8 mouse cellular contexts compared by ENCODE assay signal in genomic region chr10:125785448-125786196, GRCm38 (mm10).
DNase-seq lines count a peak whose midpoint lies in the region; ATAC-seq and TF ChIP-seq lines count a peak whose summit lies in the region.

No protein-coding gene starts in this region.

- no peaks in the 10 kb centered on the region for H3K27me3 ChIP-seq in liver, embryonic 16.5 days (ENCODE audit: control insufficient read depth, insufficient read depth, low read depth, low read length)

- no peak for ATAC-seq in cerebellum, adult (ENCODE audit: insufficient number of reproducible peaks, low FRiP score, low TSS enrichment)
- peak; percentile 32; the same call in 1 of the 2 replicates for ATAC-seq in liver, embryonic 16.5 days (ENCODE audit: low read depth)

- H3K9ac ChIP-seq in liver, embryonic 16.5 days (ENCODE audit: low read depth, low read length): no peak overlapping the region

- DNase-seq in cerebellum, postnatal 10 days: peak; percentile 16 to 25
- peak; percentile 98 for DNase-seq in NIH3T3 (ENCODE audit: low read depth)
- DNase-seq in heart, postnatal 14 days: peak; percentile 2 to 4
- peak; percentile 19 for DNase-seq in yolk sac, embryonic 10.5 days (ENCODE audit: low spot score)
- no peak for DNase-seq in layer of hippocampus, adult 2 months (ENCODE audit: low spot score in 2 of 2)
- no peak for DNase-seq in left cerebral cortex, postnatal 14 days (ENCODE audit: low spot score in 2 of 2)

- 12% methylated on average over 16 of the region's 16 CpGs for WGBS in liver, embryonic 16.5 days (ENCODE audit: insufficient replicate concordance)

- no peaks in the 10 kb centered on the region for H3K9me3 ChIP-seq in liver, embryonic 16.5 days (replicated peaks; ENCODE audit: control insufficient read depth, low read length)

- H3K27ac ChIP-seq in liver, embryonic 16.5 days (ENCODE audit: low read length): no peak overlapping the region
- H3K27ac ChIP-seq in layer of hippocampus, adult 2 months: no peak overlapping the region

- peak overlapping the region; percentile 21; the same call in 1 of the 2 replicates for H3K4me3 ChIP-seq in liver, embryonic 16.5 days (ENCODE audit: low read depth, low read length)
- H3K4me3 ChIP-seq in layer of hippocampus, adult 2 months: no peak overlapping the region

- intact Hi-C loops in heart, postnatal 14 days (cut with DNase I): loop anchor here (2.0 kb wide), 2 partner anchors 209 to 745 kb away; no protein-coding TSS in a partner anchor
- intact Hi-C loops in left cerebral cortex, postnatal 14 days (cut with DNase I): loop anchor here (10.0 kb wide), 1 partner anchor 739 kb away; no protein-coding TSS in a partner anchor

- peak overlapping the region; percentile 37 for H3K4me2 ChIP-seq in liver, embryonic 16.5 days (ENCODE audit: low read depth, low read length)

- no peak for TF ChIP-seq CTCF in layer of hippocampus, adult 2 months (conservative IDR thresholded peaks at IDR 0.05)

- H3K36me3 ChIP-seq in liver, embryonic 16.5 days (ENCODE audit: control insufficient read depth, insufficient read depth): no peaks in the 10 kb centered on the region

- peaks cover 9% of the 10 kb centered on the region for H3K4me1 ChIP-seq in liver, embryonic 16.5 days (ENCODE audit: control insufficient read depth, low read depth, low read length)

Comparison
In these comparisons a context has a peak if more than half of its experiments do, and no peak if none do; other contexts are left out.
1. DNase-seq: peak in cerebellum, postnatal 10 days (2 of 2), NIH3T3 (single experiment), heart, postnatal 14 days (2 of 2) and yolk sac, embryonic 10.5 days (single experiment); none in layer of hippocampus, adult 2 months (0 of 2) and left cerebral cortex, postnatal 14 days (0 of 2).